Mouse (Mus musculus) hindbrain, embryonic 13.5 days (tissue): ENCODE data around the gene Ccp110. TPM values are rescaled to one million over a fixed set of nuclear protein-coding genes. Genes with fewer than 3 reads are reported as not detected.

ENCODE experiments used
- ATAC-seq: fragments of 200-750 bp; cut with Nextera tagmentation; 2 replicates; pipeline ENCODE4 v1.8.0; 2017; ENCODE audit warnings: moderate TSS enrichment; ENCODE audit not compliant: low FRiP score
- H3K27ac ChIP-seq: fragments of 300-500 bp; sonication (generic); 2 replicates; pipeline ENCODE4 v1.5.1; 2015; ENCODE audit warnings: inconsistent platforms, mild to moderate bottlenecking, moderate library complexity
- H3K27me3 ChIP-seq: fragments of 300-500 bp; sonication (generic); 2 replicates; pipeline ENCODE4 v1.6.1; 2015; ENCODE audit warnings: mild to moderate bottlenecking, inconsistent platforms
- H3K36me3 ChIP-seq: fragments of 300-500 bp; sonication (generic); 2 replicates; pipeline ENCODE4 v1.6.1; 2015; ENCODE audit warnings: mild to moderate bottlenecking, inconsistent platforms
- H3K4me1 ChIP-seq: fragments of 300-500 bp; sonication (generic); replicated peaks from 2 replicates; pipeline ENCODE4 v1.6.1; 2015; ENCODE audit warnings: inconsistent platforms
- H3K4me2 ChIP-seq: fragments of 300-500 bp; sonication (generic); 2 replicates; pipeline ENCODE4 v1.6.1; 2015; ENCODE audit warnings: inconsistent platforms, mild to moderate bottlenecking, moderate library complexity
- H3K4me3 ChIP-seq: fragments of 300-500 bp; sonication (generic); 2 replicates; pipeline ENCODE4 v1.5.1; 2015; ENCODE audit warnings: mild to moderate bottlenecking, inconsistent platforms
- H3K9ac ChIP-seq: fragments of 300-500 bp; sonication (generic); 2 replicates; pipeline ENCODE4 v1.6.1; 2015; ENCODE audit warnings: mild to moderate bottlenecking, inconsistent platforms
- H3K9me3 ChIP-seq: fragments of 300-500 bp; sonication (generic); 2 replicates; pipeline ENCODE4 v1.6.1; 2016; ENCODE audit warnings: inconsistent platforms
- WGBS: fragments of 180-500 bp; shearing (Covaris S2); methylation state at CpG from one replicate; pipeline ENCODE4 v1.1.7; 2015; 5-methylcytosine and 5-hydroxymethylcytosine counted together
- polyA plus RNA-seq: library from polyadenylated mRNA; unstranded; fragments of >200 nt; fragmentation: Nextera tagmentation; extraction: Ambion mirVana; gene quantifications from 2 replicates; pipeline ENCODE4 v1.2.1, GENCODE M21; 2015

Ccp110 gene
- polyA plus RNA-seq, 1 experiment from 2014 or later: 28.1 TPM

DNA sequence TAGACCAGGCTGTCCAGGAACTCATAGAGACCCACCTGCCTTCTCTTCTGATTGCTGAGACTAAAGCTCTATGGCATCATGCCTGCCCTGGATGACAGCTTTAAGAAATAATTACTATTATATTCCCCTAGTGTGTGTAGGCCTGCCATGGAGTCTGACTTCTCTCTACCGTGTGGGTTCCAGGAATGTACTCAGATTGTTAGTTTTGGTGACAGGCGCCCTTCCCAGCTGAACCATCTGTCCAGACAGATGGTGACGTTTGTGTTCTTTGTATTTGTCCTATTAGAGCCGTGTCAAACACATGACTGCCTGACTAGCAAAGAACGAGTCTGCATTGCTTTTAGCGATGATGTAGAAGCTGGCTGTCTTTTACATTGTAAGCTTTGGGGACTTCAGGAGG, 66.2 kb downstream of the Ccp110 start:
- no peaks in the 10 kb centered on the region for H3K9me3 ChIP-seq
- no peak overlapping the region for H3K4me3 ChIP-seq
- H3K4me1 ChIP-seq: peaks cover 20% of the 10 kb centered on the region
- H3K4me2 ChIP-seq: no peak overlapping the region
- H3K27me3 ChIP-seq: no peaks in the 10 kb centered on the region
- H3K9ac ChIP-seq: no peak overlapping the region
- H3K27ac ChIP-seq: peak overlapping the region; percentile 10
- 36% methylated on average over 6 of the region's 6 CpGs for WGBS
- no peak for ATAC-seq
- H3K36me3 ChIP-seq: peaks cover 93% of the 10 kb centered on the region

DNA sequence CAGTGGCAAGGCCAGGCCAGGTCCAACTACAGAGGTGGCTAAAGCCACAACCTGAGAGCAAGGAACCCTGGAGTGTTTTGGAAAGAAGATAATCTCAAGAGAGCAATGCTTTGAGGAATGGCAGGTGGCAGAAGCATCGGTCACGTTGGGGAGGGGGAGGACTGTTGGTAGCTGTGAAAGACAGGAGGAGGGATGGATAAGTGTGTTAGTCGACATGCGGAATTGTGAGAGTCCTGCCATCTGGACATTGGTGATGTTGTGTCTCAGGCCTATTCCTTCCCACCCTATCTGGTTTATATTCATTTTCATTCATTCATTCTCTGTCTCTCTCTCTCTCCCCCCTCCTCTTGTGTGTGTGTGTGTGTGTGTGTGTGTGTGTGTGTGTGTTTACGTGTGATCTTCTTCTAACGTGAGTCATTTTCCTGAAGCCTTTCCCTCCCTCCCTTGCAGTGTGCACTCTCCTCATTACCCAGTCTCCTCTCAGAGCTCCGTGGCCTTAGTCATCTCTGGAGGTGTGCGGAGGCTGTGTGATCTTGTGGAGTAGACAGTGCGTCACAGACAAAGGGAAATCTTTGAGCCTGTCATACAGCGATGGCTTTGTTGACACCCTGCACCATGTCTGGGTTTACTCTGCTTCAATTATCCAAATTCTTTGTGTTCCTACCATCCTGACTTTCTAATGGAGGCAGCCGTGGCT, 71.1 kb downstream of the Ccp110 start:
- WGBS: 89% methylated on average over 11 of the region's 11 CpGs
- Histone ChIP-seq H3K36me3 (peaks cover 70% of the 10 kb centered on the region), H3K4me2 (no peak overlapping the region), H3K27me3 (no peaks in the 10 kb centered on the region), H3K9me3 (no peaks in the 10 kb centered on the region), H3K27ac (no peak overlapping the region), H3K4me3 (no peak overlapping the region), H3K4me1 (peaks cover 7% of the 10 kb centered on the region), H3K9ac (no peak overlapping the region)
- no peak for ATAC-seq

DNA sequence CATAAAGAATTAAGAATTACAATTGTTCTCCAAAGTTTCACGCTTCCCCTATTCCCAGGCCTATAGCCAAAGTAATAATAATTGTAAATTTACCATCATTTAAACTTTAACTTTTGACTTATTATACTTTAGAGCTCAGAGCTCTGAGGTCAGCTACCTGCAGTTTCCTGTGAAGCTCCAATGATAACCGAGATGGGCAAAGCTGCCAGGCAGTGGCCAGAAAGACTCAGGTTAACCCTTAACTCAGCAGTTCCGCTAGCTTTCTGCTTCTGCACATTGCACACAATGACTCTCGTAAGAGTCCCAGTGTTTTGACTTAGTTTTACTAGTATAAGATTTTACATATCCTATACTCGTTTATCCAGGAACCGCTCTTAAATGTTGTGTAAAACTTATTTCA, 73.7 kb downstream of the Ccp110 start:
- Histone ChIP-seq H3K27ac (no peak overlapping the region), H3K4me2 (no peak overlapping the region), H3K36me3 (peaks cover 63% of the 10 kb centered on the region), H3K4me1 (no peaks in the 10 kb centered on the region), H3K27me3 (no peaks in the 10 kb centered on the region), H3K9ac (no peak overlapping the region), H3K4me3 (no peak overlapping the region), H3K9me3 (no peaks in the 10 kb centered on the region)
- ATAC-seq: no peak
- 87% methylated on average over 6 of the region's 6 CpGs for WGBS

Other genes starting within 250 kb of the Ccp110 start
- gene Itpripl2, start 220.6 kb upstream of the Ccp110 start, polyA plus RNA-seq: 1.1 and 1.2 TPM in 2 replicates
- 105 and 106 TPM in 2 replicates for gene Coq7, start 179.2 kb upstream of the Ccp110 start, polyA plus RNA-seq
- 6.3 TPM in 2 replicates for gene Tmc7, start 127.8 kb upstream of the Ccp110 start, polyA plus RNA-seq
- gene Tmc5, start 115.3 kb upstream of the Ccp110 start, polyA plus RNA-seq: 0.19 and 0.21 TPM in 2 replicates
- 168 TPM in 2 replicates for gene Gde1, start 6.8 kb upstream of the Ccp110 start, polyA plus RNA-seq
- gene Vps35l, start 27.7 kb downstream of the Ccp110 start, polyA plus RNA-seq: 93.0 and 95.2 TPM in 2 replicates
- 3.7 and 4.4 TPM in 2 replicates for gene Iqck, start 143.2 kb downstream of the Ccp110 start, polyA plus RNA-seq
- 102 TPM in 2 replicates for gene Knop1, start 143.7 kb downstream of the Ccp110 start, polyA plus RNA-seq